Mouse (Mus musculus): Measurements from ENCODE around the gene Uhrf1bp1. TPM values are rescaled to one million over a fixed set of nuclear protein-coding genes. Genes with fewer than 3 reads are reported as not detected.

The Uhrf1bp1 gene
- total and polyA plus RNA-seq, 3 experiments = 23.1 to 43.6 TPM; not detected in 1

DNA sequence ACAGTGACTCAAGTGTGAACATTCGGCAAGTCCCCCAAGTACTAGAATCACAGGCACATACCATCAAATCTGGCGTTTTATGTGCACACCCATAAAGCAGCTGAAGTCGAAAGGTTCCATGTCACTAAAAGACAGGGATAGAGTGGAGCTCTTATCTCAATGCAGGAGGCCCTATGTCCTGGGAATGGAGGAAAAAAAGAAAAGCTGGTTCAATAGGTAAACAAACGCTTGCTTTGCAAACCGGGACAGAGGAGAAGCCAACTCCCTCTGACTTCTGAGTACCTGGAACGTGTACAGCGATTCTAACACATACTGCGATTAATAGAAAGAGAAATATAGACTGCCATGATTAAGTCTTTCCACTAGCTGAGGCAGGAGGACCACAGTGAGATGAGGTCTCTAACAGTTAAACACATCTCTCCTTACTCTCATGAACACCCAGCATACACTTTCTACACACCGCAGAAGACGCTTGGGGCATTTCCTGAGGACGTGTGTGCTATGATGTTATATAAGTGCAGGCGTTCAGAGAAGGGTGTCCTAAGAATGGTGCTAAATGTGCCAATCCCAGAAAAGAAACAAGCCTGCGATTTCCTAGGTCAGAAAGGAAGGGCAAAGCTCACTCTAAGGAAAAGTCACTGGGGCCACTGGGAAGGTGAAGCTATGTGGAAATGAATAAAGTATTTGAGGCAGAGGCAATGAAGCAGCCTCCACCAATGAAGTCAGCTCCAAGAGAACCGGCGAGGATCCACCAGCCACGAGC is 45.5 kb upstream of the Uhrf1bp1 start:
- Histone ChIP-seq H3K27ac (ENCODE audit: control insufficient read depth, low read depth, low read length) (no peak overlapping the region), H3K9ac (ENCODE audit: control insufficient read depth, low read depth, low read length, poor library complexity, severe bottlenecking) (no peak overlapping the region), H3K79me2 (ENCODE audit: control insufficient read depth, insufficient read depth, low read length, poor library complexity) (peaks cover 85% of the 10 kb centered on the region), H3K4me3 (ENCODE audit: control insufficient read depth in 1 of 2, insufficient read depth in 1 of 2, low read depth in 2 of 2, low read length in 2 of 2) (no peak overlapping the region), H3K27me3 (ENCODE audit: control insufficient read depth in 1 of 2, insufficient read depth in 2 of 2, low read length in 2 of 2) (no peaks in the 10 kb centered on the region), H3K36me3 (ENCODE audit: control insufficient read depth in 1 of 2, insufficient read depth in 2 of 2, low read length in 2 of 2) (peaks cover 8 to 11% of the 10 kb centered on the region in 2 experiments), H3K4me1 (ENCODE audit: control insufficient read depth in 1 of 2, insufficient read depth in 2 of 2, low read length in 2 of 2) (0 out of 4 replicates have a peak, but pooled peaks cover under 1 to 2% of the 10 kb centered on the region in 2 experiments), H3K9me3 (replicated peaks; ENCODE audit: insufficient read depth, low read length) (no peaks in the 10 kb centered on the region)
- no peak for DNase-seq (ENCODE audit: low read depth, low spot score)
- no peak for TF ChIP-seq JUND (IDR thresholded peaks at IDR 0.05; ENCODE audit: low read depth, low read length)
- no peak for TF ChIP-seq RAD21 (IDR thresholded peaks at IDR 0.05; ENCODE audit: low read depth, low read length)
- TF ChIP-seq RCOR1 (IDR thresholded peaks at IDR 0.05; ENCODE audit: low read depth, low read length) = no peak
- no peak for TF ChIP-seq ELF1 (IDR thresholded peaks at IDR 0.05; ENCODE audit: low read depth, low read length)
- no peak for TF ChIP-seq MXI1 (IDR thresholded peaks at IDR 0.05; ENCODE audit: low read depth, low read length)
- no peak for TF ChIP-seq CTCF (IDR thresholded peaks at IDR 0.05 in 2 of 3, conservative IDR thresholded peaks at IDR 0.05 in 1 of 3; ENCODE audit: control insufficient read depth in 1 of 3, insufficient read depth in 1 of 3, low read depth in 2 of 3, low read length in 3 of 3, poor library complexity in 1 of 3, severe bottlenecking in 1 of 3)
- TF ChIP-seq UBTF (IDR thresholded peaks at IDR 0.05; ENCODE audit: borderline replicate concordance, insufficient read depth, low read depth, low read length) = no peak
- TF ChIP-seq KAT2A (conservative IDR thresholded peaks at IDR 0.05; ENCODE audit: low read depth, low read length) = no peak
- TF ChIP-seq ZNF384 (IDR thresholded peaks at IDR 0.05; ENCODE audit: low read depth, low read length) = no peak
- TF ChIP-seq ZC3H11A (IDR thresholded peaks at IDR 0.05; ENCODE audit: low read depth, low read length) = no peak
- no peak for TF ChIP-seq TCF12 (IDR thresholded peaks at IDR 0.05; ENCODE audit: low read depth, low read length)
- TF ChIP-seq POLR2AphosphoS5 (IDR thresholded peaks at IDR 0.05; ENCODE audit: borderline replicate concordance, low read depth, low read length) = no peak

DNA sequence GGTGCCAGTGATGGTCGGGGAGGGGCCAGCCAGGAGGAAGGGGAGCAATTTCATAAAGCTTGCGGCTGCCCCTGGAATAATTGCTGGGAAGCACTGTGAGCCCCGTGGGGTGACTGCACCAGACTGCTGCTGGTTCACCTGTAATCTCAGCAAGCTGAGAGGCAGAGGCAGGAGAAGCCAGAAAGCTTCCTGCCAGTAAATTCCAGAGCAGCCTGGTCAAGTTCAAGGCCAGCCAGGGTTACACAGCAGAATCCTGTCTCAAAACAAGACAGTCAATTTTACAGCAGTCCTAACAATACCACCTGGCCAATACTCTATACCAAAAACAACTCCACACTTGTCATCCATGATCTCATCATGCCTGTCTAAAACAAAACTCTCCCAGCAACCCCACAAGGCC is 44.3 kb upstream of the Uhrf1bp1 start:
- 0 out of 4 replicates have a peak, but pooled peaks cover 0 to 2% of the 10 kb centered on the region in 2 experiments for H3K4me1 ChIP-seq (ENCODE audit: control insufficient read depth in 1 of 2, insufficient read depth in 2 of 2, low read length in 2 of 2)
- no peak for DNase-seq (ENCODE audit: low read depth, low spot score)
- no peaks in the 10 kb centered on the region for H3K9me3 ChIP-seq (replicated peaks; ENCODE audit: insufficient read depth, low read length)
- no peak overlapping the region for H3K9ac ChIP-seq (ENCODE audit: control insufficient read depth, low read depth, low read length, poor library complexity, severe bottlenecking)
- H3K79me2 ChIP-seq (ENCODE audit: control insufficient read depth, insufficient read depth, low read length, poor library complexity) = peaks cover 85% of the 10 kb centered on the region
- TF ChIP-seq TCF12 (IDR thresholded peaks at IDR 0.05; ENCODE audit: low read depth, low read length) (no peak), GABPA (IDR thresholded peaks at IDR 0.05; ENCODE audit: low read depth, low read length) (no peak), MYB (IDR thresholded peaks at IDR 0.05; ENCODE audit: low read depth, low read length) (no peak), SIN3A (IDR thresholded peaks at IDR 0.05; ENCODE audit: low read length) (no peak), UBTF (IDR thresholded peaks at IDR 0.05; ENCODE audit: borderline replicate concordance, insufficient read depth, low read depth, low read length) (no peak), ZKSCAN1 (IDR thresholded peaks at IDR 0.05; ENCODE audit: low read depth, low read length) (no peak), SMC3 (IDR thresholded peaks at IDR 0.05; ENCODE audit: low read depth, low read length) (no peak), BHLHE40 (IDR thresholded peaks at IDR 0.05; ENCODE audit: borderline replicate concordance, low read depth, low read length) (no peak), USF2 (IDR thresholded peaks at IDR 0.05; ENCODE audit: borderline replicate concordance in 1 of 2, insufficient read depth in 1 of 2, low read depth in 1 of 2, low read length in 2 of 2) (no peak)
- no peaks in the 10 kb centered on the region for H3K27me3 ChIP-seq (ENCODE audit: control insufficient read depth in 1 of 2, insufficient read depth in 2 of 2, low read length in 2 of 2)
- H3K4me3 ChIP-seq (ENCODE audit: control insufficient read depth in 1 of 2, insufficient read depth in 1 of 2, low read depth in 2 of 2, low read length in 2 of 2) = no peak overlapping the region
- peaks cover 5 to 11% of the 10 kb centered on the region in 2 experiments; a peak in 2 of 4 replicates for H3K36me3 ChIP-seq (ENCODE audit: control insufficient read depth in 1 of 2, insufficient read depth in 2 of 2, low read length in 2 of 2)
- no peak overlapping the region for H3K27ac ChIP-seq (ENCODE audit: control insufficient read depth, low read depth, low read length)

Data from MEL (cell line).